Mouse (Mus musculus) lung, postnatal 10 days (tissue): ENCODE results near the gene Timd2.
A peak's percentile ranks its signal among the peaks of the same experiment; 100 is the strongest.
"Not testable (repeated sequence)": the region's sequence is repeated elsewhere in the genome, so short reads cannot be mapped to it uniquely, and the experiment has no call there.

Experiments used
- DNase-seq: peaks from one replicate; pipeline ENCODE4 v3.0.0; 2021

Gene Timd2

DNA sequence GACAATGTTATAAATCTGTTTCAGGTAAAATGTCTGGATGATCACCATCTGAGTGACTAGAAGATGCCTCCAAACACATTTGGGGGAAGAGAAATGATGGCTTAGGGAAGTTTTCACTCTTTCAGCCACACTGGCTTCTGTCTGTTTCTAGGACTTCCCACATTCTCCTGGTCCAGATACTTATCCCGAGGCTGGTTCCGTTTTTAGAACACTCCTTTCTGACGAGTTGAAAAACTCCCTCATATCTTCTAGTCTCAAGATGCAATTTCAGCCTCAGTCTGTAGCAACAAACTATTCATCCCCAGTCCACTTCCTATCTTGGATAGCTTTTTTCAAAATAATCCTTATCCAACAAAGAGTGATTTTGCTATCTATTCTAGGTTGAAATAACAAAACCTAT lies 54.4 kb downstream of the Timd2 start:
- DNase-seq: no peak

DNA sequence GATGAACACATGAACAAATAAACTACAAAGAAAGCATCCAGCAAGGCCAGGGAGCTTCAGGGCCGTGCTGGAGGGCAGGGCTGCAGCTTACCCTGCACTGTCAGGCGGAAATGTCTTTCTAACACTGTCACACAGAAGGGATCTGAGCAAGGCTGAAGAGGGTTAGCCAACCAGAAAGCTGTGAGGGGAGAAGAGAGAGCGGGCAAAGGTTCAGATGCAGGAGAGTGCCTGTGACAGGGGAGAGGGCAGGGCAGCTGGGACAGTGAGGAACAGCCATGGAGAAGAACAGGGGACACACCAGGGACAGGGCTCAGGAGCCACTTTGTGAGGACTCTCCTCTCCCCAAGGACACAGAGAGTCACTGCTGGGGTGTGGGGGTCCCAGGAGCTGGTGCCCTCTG lies 57.2 kb downstream of the Timd2 start:
- not testable (repeated sequence) for DNase-seq

DNA sequence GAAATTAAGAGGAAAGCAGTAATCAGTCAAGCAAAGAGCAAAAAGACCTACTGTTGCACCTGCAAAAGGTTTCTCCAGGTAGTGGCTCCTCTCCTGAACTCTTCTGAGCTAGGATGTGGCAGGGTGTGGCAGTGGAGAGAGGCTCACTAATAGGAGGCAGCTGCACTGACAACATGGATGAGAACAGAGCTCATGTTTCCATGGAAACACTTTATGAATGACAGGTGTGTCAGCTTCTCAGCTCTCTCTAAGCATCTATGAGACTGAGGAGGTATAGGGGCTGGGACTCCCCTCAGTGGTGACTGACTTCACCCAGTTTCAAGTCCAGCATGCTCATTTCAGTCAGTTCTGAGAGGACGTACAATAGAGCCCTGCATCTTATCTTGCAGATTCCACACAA lies 62.0 kb downstream of the Timd2 start:
- no peak for DNase-seq

DNA sequence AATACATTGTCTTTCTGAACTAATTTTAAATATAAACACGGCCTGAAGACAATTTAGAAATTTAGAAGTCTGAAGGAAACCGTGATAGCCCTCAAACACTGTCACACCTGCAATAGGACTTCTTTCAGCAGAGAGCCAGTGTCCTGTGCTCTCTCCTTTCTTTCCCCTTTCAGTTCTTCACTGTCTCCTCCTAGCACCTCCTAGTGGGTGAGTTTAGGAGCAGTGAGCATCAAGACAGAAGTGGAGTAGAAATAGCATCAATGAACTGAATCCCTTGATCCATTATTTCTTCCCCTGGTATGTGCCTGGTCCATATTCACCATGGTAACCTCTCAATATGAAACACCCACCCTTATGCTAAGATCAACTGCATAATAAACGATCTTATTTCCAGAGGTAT lies 70.3 kb downstream of the Timd2 start:
- DNase-seq: no peak

DNA sequence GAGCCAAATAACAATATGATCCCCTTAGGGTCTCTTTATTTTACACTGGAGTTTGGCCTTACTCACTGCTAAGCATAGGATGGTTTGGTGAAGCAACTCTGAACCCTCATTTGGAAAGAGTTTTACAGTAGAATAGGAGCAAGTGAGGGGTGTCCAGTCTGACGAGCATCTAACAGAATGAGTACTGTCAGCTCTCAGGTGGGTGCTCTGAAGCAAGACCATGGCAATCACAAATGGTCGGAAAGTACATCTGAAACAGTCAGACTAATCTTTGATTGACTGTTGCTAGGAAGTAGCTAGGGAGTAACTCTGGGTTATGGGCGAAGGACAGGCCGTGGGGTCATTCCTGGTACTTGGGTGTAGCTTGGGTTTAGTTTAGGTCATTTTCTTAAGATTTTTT lies 71.3 kb downstream of the Timd2 start:
- DNase-seq: not testable (repeated sequence)

DNA sequence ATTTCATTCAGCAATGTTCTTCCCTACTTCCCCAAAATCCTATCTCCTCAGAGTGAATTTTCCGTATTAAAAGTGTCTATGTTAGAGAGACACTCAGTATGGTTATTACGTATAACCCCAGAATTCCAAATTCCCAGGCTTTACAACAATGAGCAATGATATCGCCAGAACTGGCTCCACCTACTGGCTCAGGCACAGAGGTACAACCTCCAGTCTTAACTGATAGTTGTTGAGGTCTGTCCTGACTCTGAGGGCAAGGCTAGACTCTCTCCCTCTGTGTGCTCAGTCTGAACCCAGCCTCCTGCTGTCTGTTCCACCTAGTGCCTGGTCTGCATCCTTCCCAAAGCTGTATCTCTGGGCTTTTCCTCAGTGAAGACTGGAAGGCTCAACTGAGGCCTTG lies 75.2 kb downstream of the Timd2 start:
- peak; percentile 43 for DNase-seq

DNA sequence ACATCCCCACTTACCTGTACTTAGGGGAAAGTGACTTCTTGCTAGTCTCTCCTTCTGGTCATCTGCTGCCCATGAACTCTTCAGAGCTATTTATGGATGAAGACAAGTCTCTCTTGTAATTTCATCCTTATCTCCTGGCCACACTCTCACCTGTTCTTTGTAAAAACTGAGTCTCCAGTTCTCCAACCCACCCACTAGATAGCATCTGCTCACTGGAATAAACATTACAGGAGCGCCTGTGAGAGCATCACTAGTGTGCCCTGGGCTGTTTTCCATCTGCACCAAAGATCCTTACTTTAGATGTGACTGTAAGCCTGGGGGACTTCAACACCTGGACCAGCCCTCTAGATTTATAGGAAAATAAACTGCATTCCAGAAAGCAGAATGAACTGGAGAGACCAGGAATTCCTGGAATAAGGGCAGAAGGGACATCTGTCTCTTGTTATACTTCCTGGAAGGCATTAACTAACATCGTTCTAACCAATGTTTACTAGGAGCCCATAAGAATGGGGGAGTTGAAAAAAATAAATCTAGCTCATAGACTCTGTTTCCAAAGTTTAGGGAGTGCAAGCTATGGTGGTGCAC lies 77.6 kb downstream of the Timd2 start, which contains the start of gene Dppa1:
Dppa1 (minus strand) TSS at position 51 of the 585 bp plus-strand sequence.
- no peak for DNase-seq

DNA sequence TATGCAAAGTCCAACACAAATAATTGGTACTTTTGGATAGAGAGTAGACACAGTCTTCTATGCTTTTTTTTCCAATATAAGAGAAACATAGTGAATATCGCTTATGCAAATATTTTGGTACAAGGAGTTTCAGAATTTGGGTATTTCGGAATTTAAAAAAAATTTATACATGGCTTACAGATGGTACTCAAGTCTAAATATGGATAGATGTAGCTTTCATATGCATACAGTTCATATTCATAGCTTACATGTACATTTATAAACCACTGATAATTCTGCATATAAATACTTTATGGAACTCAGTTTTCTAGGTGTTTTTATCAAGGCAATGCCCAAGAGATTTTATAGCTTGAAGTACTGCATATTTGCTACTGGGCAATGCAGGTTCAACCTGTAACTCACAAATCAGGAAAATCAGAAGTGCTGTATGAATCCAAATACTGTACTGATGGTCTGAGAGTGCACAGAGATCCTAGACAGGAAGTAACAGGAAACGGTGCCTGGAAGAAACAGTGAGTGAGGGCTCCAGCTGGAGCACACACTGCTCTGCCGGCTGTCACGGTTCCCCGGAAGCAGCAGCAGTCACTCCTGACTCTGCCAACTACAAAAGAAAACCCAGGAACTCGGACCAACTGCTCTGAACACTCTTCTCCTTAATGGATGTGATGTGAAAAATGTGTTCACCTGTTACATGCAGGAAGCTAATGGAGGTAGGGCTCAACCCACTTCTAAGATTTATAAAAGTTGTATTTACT lies 86.3 kb downstream of the Timd2 start:
- DNase-seq: no peak

DNA sequence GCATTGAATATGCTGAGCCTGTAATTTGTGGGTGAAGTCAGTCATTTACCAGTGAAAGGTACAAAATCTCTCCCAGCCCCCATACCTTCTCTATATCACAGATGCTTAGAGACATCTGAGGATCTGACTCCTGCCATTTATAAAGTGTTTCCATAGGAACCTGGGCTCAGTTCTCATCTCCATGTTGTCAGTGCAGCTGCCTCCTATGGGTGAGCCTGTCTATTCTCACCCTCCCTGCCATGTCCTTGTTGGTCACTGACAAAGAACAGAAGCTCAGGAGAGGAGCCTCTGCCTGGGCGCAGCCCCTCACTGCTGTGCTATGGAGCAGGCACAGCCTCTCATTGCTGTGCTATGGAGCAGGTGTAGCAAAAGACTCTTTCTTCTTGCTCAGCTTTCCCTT lies 86.9 kb downstream of the Timd2 start:
- no peak for DNase-seq
